Mouse (Mus musculus) CH12.LX (cell line): ENCODE data around the gene Lmf1. TPM values are rescaled to one million over a fixed set of nuclear protein-coding genes. Genes with fewer than 3 reads are reported as not detected.

Experiments used
- DNase-seq: peaks from one replicate; pipeline ENCODE4 v3.0.0-alpha.2; 2013; ENCODE audit errors: extremely low read depth
- H3K27ac ChIP-seq: 2 replicates; pipeline ENCODE4 v1.5.1; 2012; ENCODE audit warnings: low read depth, mild to moderate bottlenecking, control low read depth, moderate library complexity; ENCODE audit not compliant: insufficient read depth
- H3K27me3 ChIP-seq: replicated peaks from 2 replicates; pipeline ENCODE3; 2012; ENCODE audit warnings: inconsistent platforms
- H3K36me3 ChIP-seq, 2 experiments: replicated peaks in 1 of 2; 2 replicates each; pipeline versions ENCODE3 to v1.6.1; 2012; ENCODE audit warnings: inconsistent platforms in 1 of 2, low read length in 1 of 2, mild to moderate bottlenecking in 1 of 2, mixed read lengths in 1 of 2, moderate library complexity in 1 of 2; ENCODE audit not compliant: control insufficient read depth in 1 of 2, insufficient read depth in 1 of 2
- H3K4me1 ChIP-seq, 2 experiments: 2 replicates each; pipeline ENCODE4 v1.6.1; 2012; ENCODE audit warnings: inconsistent platforms in 1 of 2, moderate library complexity in 1 of 2; ENCODE audit not compliant: insufficient read depth in 2 of 2, control insufficient read depth in 1 of 2
- H3K4me2 ChIP-seq: 2 replicates; pipeline ENCODE4 v1.6.1; 2012; ENCODE audit warnings: low read depth, mild to moderate bottlenecking, control low read depth; ENCODE audit not compliant: poor library complexity, insufficient read depth, severe bottlenecking
- H3K4me3 ChIP-seq, 3 experiments: fragments of 150-350 bp in 1 of 3; sonication (generic) in 1 of 3; replicated peaks in 1 of 3; 2 replicates each; pipeline versions ENCODE3 to v1.5.1; 2011 to 2012; ENCODE audit warnings: low read depth in 2 of 3, low read length in 2 of 3, mild to moderate bottlenecking in 2 of 3, moderate library complexity in 2 of 3, control low read depth in 1 of 3, improper control_type of control experiment in 1 of 3, inconsistent platforms in 1 of 3, mixed read lengths in 1 of 3; ENCODE audit not compliant: poor library complexity in 1 of 3
- H3K79me2 ChIP-seq: replicated peaks from 2 replicates; pipeline ENCODE4 v1.6.1; 2012; ENCODE audit warnings: mild to moderate bottlenecking, moderate library complexity; ENCODE audit not compliant: control insufficient read depth, poor library complexity, insufficient read depth, severe bottlenecking; ENCODE audit errors: extremely low read depth
- H3K9ac ChIP-seq: 2 replicates; pipeline ENCODE4 v1.6.1; 2012; ENCODE audit warnings: low read depth, mild to moderate bottlenecking, control low read depth, moderate library complexity; ENCODE audit not compliant: insufficient read depth
- H3K9me3 ChIP-seq: replicated peaks from 2 replicates; pipeline ENCODE3; 2012; ENCODE audit warnings: low read length, inconsistent platforms, mixed read lengths
- BHLHE40 ChIP-seq: IDR thresholded peaks from 2 replicates; pipeline ENCODE4 v1.6.1; 2011; ENCODE audit warnings: mild to moderate bottlenecking, low read depth, low read length, improper control_type of control experiment
- CHD2 ChIP-seq: IDR thresholded peaks from 2 replicates; pipeline ENCODE4 v1.6.1; 2011; ENCODE audit warnings: low read length, improper control_type of control experiment
- ETS1 ChIP-seq: conservative IDR thresholded peaks from 2 replicates; pipeline ENCODE4 v1.6.1; 2012; ENCODE audit warnings: low read depth, mild to moderate bottlenecking, inconsistent platforms, low read length, improper control_type of control experiment, moderate library complexity
- GABPA ChIP-seq: IDR thresholded peaks from 2 replicates; pipeline ENCODE4 v1.6.1; 2012; ENCODE audit warnings: low read depth, low read length, improper control_type of control experiment, inconsistent platforms; ENCODE audit not compliant: insufficient replicate concordance
- HCFC1 ChIP-seq: IDR thresholded peaks from 2 replicates; pipeline ENCODE4 v1.6.1; 2012; ENCODE audit warnings: low read depth, mild to moderate bottlenecking, inconsistent platforms, low read length, improper control_type of control experiment
- JUND ChIP-seq: conservative IDR thresholded peaks from 2 replicates; pipeline ENCODE4 v1.6.1; 2011; ENCODE audit warnings: low read depth, low read length, improper control_type of control experiment
- NELFE ChIP-seq: IDR thresholded peaks from 2 replicates; pipeline ENCODE4 v1.6.1; 2011; ENCODE audit warnings: low read depth, low read length, improper control_type of control experiment
- POLR2A ChIP-seq: IDR thresholded peaks from 2 replicates; pipeline ENCODE4 v1.6.1; 2011; ENCODE audit warnings: low read depth, mild to moderate bottlenecking, improper control_type of control experiment, low read length
- POLR2AphosphoS2 ChIP-seq: IDR thresholded peaks from 2 replicates; pipeline ENCODE4 v1.6.1; 2011; ENCODE audit warnings: low read depth, low read length, improper control_type of control experiment
- SIN3A ChIP-seq: IDR thresholded peaks from 2 replicates; pipeline ENCODE4 v1.6.1; 2012; ENCODE audit warnings: low read length, improper control_type of control experiment, inconsistent platforms
- TCF12 ChIP-seq: IDR thresholded peaks from 2 replicates; pipeline ENCODE4 v1.6.1; 2014; ENCODE audit warnings: low read depth, mild to moderate bottlenecking, inconsistent platforms, low read length, improper control_type of control experiment
- UBTF ChIP-seq: IDR thresholded peaks from 2 replicates; pipeline ENCODE4 v1.6.1; 2012; ENCODE audit warnings: low read depth, mild to moderate bottlenecking, inconsistent platforms, low read length, improper control_type of control experiment, moderate library complexity
- USF1 ChIP-seq: IDR thresholded peaks from 2 replicates; pipeline ENCODE4 v1.6.1; 2014; ENCODE audit warnings: low read depth, mild to moderate bottlenecking, inconsistent platforms, low read length, improper control_type of control experiment
- USF2 ChIP-seq: conservative IDR thresholded peaks from 2 replicates; pipeline ENCODE4 v1.6.1; 2011; ENCODE audit warnings: low read depth, low read length, improper control_type of control experiment
- ZC3H11A ChIP-seq: IDR thresholded peaks from 2 replicates; pipeline ENCODE4 v1.6.1; 2012; ENCODE audit warnings: low read depth, mild to moderate bottlenecking, inconsistent platforms, low read length, improper control_type of control experiment
- ZKSCAN1 ChIP-seq: IDR thresholded peaks from 2 replicates; pipeline ENCODE4 v1.6.1; 2012; ENCODE audit warnings: low read depth, inconsistent platforms, low read length, improper control_type of control experiment, borderline replicate concordance
- ZNF384 ChIP-seq: IDR thresholded peaks from 2 replicates; pipeline ENCODE4 v1.6.1; 2012; ENCODE audit warnings: low read depth, low read length, improper control_type of control experiment, inconsistent platforms
- dilution Hi-C: fragments of 300-500 bp; cut with MboI; formaldehyde crosslinking; loops from 2 replicates; pipeline ENCODE4 v1.14.3; 2020; ENCODE audit warnings: low sequenced_read_pairs; ENCODE audit not compliant: extremely low pct_unique_long_range_greater_than_20kb, extremely low pct_ligation_motif_present
- in situ Hi-C: fragments of 300-500 bp; cut with MboI; formaldehyde crosslinking; loops from 3 replicates; pipeline ENCODE4 v1.14.3; 2019; ENCODE audit warnings: low sequenced_read_pairs, low pct_ligation_motif_present, low pct_unique_long_range_greater_than_20kb, mixed read lengths
- polyA plus RNA-seq: library from polyadenylated mRNA; unstranded; fragments of >175 nt; gene quantifications from 2 replicates; pipeline ENCODE4 v1.2.1, GENCODE M21; 2012; ENCODE audit warnings: low read depth; ENCODE audit not compliant: insufficient read length
- total RNA-seq, 2 experiments: library from RNA; depleted of rRNA; stranded (reverse); fragments of 300-350 nt in 1 of 2; fragments of >200 nt in 1 of 2; gene quantifications; 2 replicates each; pipeline ENCODE4 v1.2.3; 2012 to 2014

The Lmf1 gene
- total and polyA plus RNA-seq, 3 experiments = 13.3 to 26.9 (median 15.2) TPM

- Histone ChIP-seq H3K4me1 (0 out of 4 replicates have a peak, but pooled peaks cover 0 to 5% of the 10 kb centered on the region in 2 experiments), H3K27me3 (peaks cover 18% of the 10 kb centered on the region), H3K9ac (no peak overlapping the region), H3K36me3 (peaks cover 3 to 16% of the 10 kb centered on the region in 2 experiments), H3K4me2 (no peak overlapping the region), H3K79me2 (no peaks in the 10 kb centered on the region), H3K27ac (no peak overlapping the region), H3K4me3 (no peak overlapping the region), H3K9me3 (peaks cover 2% of the 10 kb centered on the region)
- dilution Hi-C loops (no loop called here), in situ Hi-C loops (no loop called here)
- TF ChIP-seq GABPA (no peak), JUND (no peak), TCF12 (no peak), BHLHE40 (no peak), ETS1 (no peak), USF2 (no peak), CHD2 (no peak), ZKSCAN1 (no peak), ZNF384 (no peak), UBTF (no peak)
- no peak for DNase-seq
These were observed 86.6 kb downstream of the Lmf1 start for GRCm38 (mm10) chr17:25665485-25665884.

GRCm38 (mm10) chr17:25665891-25666290 is 87.0 kb downstream of the Lmf1 start:
- TF ChIP-seq CHD2 = no peak
- TF ChIP-seq POLR2AphosphoS2 = no peak
- no peak for TF ChIP-seq TCF12
- no peak for TF ChIP-seq ZKSCAN1
- no peak for TF ChIP-seq SIN3A
- TF ChIP-seq ZC3H11A = no peak
- TF ChIP-seq HCFC1 = no peak
- no peak for TF ChIP-seq NELFE
- no peak for TF ChIP-seq USF2
- no peak for TF ChIP-seq USF1
- no peak for TF ChIP-seq POLR2A
- dilution Hi-C loops (no loop called here), in situ Hi-C loops (no loop called here)
- H3K4me2 ChIP-seq = no peak overlapping the region
- H3K4me1 ChIP-seq = 0 out of 4 replicates have a peak, but pooled peaks cover 0 to 5% of the 10 kb centered on the region in 2 experiments
- H3K27ac ChIP-seq = no peak overlapping the region
- no peak for DNase-seq
- no peak overlapping the region for H3K4me3 ChIP-seq
- H3K9ac ChIP-seq = no peak overlapping the region
- H3K27me3 ChIP-seq = peaks cover 21% of the 10 kb centered on the region
- peaks cover 0 to 13% of the 10 kb centered on the region in 2 experiments for H3K36me3 ChIP-seq
- no peaks in the 10 kb centered on the region for H3K79me2 ChIP-seq
- peaks cover 2% of the 10 kb centered on the region for H3K9me3 ChIP-seq
